Mouse (Mus musculus) heart, adult 11 months (tissue): ENCODE data around the gene Gm45261.

Experiments
- DNase-seq: peaks from one replicate; pipeline ENCODE4 v3.0.0; 2022

Gm45261 gene

GRCm38 (mm10) chr1:80409467-80410105, 51.7 kb downstream of the Gm45261 start:
- no peak for DNase-seq

GRCm38 (mm10) chr1:80408586-80408985, 52.7 kb downstream of the Gm45261 start:
- DNase-seq: peak; percentile 90

- no peak for DNase-seq
Observed at GRCm38 (mm10) chr1:80404196-80404595, 57.1 kb downstream of the Gm45261 start.

- no peak for DNase-seq
Observed at GRCm38 (mm10) chr1:80403366-80403893, 57.8 kb downstream of the Gm45261 start.

GRCm38 (mm10) chr1:80401961-80402360, 59.3 kb downstream of the Gm45261 start:
- no peak for DNase-seq
